Mouse (Mus musculus) ZHBTc4 (cell line): ENCODE measurements at regions not wholly inside any gene's neighbourhood (a gene's known extent, or its start where the extent isn't known, plus 50 kb on each side); places are given as distances from the start of the nearest gene placed in this dataset.
"Not testable (repeated sequence)": the region's sequence is repeated elsewhere in the genome, so short reads cannot be mapped to it uniquely, and the experiment has no call there.

ENCODE experiments used
- DNase-seq: peaks from one replicate; pipeline ENCODE4 v3.0.0-alpha.2; 2011; ENCODE audit warnings: low read depth, low spot score

GRCm38 (mm10) chr2:84042793-84043192 is 52.4 kb downstream of the Gm13691 start:
- no peak for DNase-seq

DNA sequence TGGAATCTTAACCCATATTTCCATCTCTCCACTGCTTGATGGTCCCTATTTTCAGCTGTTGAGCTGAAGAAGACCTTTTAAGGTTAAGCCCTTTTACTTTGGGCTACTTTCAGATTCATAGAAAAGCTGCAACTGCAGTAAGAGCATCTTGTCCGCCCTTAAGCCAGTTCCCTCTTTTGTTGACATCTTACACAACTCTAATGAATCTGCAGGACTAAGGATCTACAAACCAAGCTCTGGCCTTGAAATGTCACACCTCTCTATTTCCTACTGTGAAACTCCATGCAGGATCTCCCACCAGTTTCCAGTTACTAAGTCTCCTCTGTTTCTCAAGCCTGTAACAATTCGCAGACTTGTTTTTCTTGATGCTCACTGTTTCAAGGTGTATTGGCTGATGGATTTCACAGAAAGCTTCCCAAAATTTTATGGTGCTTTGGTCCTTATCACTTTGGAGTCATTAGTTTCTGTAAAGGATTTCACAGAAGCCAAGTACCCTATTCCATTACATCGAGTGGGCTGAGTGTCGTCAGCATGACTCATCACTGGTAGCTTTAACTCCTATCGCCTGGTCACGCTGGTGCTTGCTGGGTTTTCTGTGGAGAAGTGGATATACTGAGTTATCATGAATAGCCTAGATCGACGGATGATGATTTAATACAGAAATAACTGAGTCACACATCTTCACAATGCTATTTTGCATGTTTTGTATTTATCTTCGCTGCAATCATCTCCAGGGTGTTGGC is 58.2 kb downstream of the Gm13691 start:
- DNase-seq: no peak

GRCm38 (mm10) chr2:84051883-84052331 is 61.6 kb downstream of the Gm13691 start:
- no peak for DNase-seq

DNA sequence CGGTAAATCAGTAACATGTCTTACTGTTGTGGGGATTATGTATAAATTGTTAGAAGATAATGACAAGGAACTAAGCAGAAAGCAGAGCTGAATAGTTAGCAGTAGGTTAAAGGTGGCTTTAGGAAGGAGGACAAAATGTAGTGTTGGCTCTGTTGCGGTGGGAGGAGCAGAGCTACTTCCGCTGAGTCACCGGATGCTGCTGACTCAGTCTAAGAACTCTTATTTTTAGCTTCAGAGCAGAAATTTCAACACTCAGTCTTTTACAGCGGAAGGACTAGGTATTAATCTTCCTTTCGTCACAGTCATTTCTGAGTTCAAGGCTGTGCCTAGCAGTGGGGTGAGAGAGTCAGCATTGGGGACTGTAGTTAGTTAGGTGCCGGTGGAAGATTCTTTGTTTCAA is 68.9 kb downstream of the Gm13691 start:
- no peak for DNase-seq

- no peak for DNase-seq
Observed at GRCm38 (mm10) chr2:84061221-84061620, 70.9 kb downstream of the Gm13691 start.

DNA sequence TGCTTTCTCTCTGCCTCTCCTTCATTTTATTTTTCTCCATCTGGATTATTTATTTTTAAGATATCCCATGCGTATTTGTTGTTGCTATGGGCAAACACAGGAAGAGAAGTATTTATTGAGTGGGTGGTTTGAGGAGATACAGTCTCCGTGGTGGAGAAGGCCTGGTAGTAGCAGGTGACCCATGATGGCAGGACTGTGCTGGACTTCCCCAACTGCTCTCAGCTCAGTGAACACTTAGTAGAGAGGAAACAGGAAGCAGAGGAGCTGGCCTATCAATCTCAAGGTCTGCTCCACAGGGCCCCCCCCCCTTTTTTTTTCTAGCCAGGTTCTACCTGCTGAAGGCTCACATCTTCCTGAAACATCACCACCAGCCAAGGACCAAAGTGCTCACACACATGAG is 74.0 kb downstream of the Gm13691 start:
- DNase-seq: no peak

GRCm38 (mm10) chr2:84065061-84065460 is 74.7 kb downstream of the Gm13691 start:
- no peak for DNase-seq

DNA sequence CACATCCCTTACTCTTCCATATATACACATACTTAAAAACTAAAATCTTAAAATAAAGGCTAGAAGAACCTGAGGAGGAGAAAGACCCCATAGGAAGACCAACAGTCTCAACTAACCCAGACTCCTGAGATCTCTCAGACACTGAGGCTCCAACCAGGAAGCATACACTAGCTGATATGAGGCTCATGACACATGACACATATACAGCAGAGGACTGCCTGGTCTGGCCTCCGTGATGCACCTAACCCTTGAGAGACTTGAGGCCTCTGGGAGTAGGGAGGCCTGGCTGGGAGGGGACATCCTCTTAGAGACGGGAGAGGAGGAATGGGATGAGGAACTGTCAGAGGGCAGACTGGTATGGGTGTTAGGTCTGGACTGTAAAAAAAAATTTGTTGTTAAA is 75.4 kb downstream of the Gm13691 start:
- no peak for DNase-seq

DNA sequence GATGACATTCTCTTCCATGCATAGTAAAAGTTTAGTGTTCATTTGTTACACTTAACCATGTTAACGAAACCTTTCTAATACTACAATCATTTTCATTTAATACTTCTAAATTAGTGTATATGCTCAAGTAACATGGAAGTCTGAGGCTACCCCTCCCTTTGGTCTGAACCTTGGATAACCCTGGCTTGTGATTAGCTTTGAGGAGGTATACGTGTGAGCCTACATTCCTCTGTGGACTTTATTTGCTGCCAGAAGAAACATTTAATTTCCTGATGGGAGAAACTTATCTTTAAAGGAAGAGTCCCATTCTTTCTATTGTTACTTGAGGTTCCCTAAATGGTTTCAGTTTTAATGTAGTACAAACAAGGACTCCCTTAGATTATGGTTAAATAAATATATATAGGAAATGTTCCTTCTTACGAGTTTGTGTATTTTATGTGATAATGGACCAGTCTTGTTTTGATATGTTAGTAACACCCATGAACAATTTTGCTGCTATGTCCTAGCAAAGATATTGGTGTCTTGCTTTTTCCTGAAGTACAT is 75.9 kb downstream of the Gm13691 start:
- DNase-seq: no peak

DNA sequence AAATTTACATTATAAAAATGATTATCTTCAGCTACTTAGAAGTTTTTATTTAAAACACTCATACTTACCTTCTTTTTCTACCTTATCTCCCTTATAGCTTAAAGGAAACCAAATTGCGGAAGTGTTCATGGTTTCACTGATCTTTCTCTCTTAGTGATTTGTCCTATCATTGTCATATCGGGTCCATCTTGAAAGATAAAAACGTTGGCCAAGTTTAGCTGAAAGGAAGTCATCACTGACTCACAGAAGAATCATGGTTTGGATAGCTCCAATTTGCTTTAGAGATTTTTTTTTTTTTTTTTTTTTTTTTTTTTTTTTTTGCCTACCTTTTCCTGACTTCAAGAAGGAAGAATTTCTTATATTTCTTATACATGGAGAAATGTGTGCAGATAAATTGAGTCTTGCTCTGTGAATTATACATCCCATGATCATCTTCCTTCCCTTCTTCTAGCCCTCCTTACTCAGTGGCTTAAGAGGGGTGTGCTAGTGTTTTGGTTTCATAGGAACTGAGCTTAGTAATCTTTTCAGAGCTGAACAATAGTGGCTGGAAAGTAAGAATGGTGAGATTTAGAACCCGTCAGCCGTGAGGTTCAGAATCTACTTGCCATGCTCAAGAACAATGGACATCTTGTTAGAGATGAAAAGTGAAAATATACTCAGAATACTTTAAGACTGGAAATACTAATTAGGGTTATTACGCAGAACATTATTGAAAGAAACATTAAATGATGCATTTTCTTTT is 76.6 kb downstream of the Gm13691 start:
- DNase-seq: no peak

DNA sequence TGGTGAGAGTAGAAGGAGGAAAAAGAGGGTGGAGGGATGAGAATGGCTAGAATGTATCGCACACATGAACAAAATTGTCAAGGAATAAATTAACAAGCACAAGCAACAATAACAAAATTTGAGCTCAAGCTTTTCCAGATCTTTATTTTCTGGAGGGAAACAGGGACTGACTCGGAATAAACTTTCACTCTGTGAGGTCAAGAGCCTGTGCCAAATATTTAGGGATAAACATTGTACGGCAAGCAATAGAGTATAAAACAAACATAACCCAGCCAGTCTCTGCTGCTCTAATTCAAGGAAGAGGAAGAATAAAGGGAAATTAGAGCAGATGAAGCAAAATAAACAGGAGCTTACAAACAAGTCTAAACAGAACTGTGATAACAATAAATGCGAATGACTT is 78.3 kb downstream of the Gm13691 start:
- DNase-seq: no peak

DNA sequence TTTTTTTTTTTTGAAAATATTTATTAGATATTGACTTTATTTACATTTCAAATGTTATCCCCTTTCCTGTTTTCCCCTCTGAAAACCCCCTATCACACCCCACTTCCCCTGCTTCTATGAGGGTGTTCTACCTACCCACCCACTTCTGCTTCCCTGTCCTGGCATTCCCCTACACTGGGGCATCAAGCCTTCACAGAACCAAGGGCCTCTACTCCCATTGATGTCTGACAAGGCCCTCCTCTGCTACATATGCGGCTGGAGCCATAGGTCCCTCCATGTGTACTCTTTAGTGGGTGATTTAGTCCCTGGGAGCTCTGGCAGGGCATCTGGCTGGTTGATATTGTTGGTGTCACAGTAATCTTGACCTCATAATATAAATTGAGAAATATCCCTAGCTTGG is 79.1 kb downstream of the Gm13691 start:
- DNase-seq: not testable (repeated sequence)

GRCm38 (mm10) chr2:84072881-84073583 is 82.7 kb downstream of the Gm13691 start:
- DNase-seq: no peak

DNA sequence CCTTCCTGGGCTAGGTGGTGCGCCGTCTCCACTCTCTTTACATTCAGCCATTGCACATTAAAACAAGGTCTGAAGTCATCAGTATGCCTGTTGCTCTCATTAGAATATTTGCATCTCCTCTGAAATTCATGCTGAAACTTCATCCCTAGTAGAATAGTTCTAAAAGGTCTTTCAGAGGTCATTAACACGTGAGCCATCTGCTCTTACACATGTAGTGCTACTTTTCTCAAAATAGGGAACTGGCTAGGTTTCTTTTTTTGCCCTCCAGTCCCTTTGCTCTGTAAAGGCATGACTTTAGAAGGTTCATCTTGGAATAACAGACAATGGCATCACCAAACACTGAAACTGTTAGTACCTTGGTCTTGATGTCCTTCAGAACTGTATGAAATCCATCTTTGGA is 85.6 kb downstream of the Gm13691 start:
- DNase-seq: no peak

- DNase-seq: no peak
Observed at GRCm38 (mm10) chr2:84079284-84079683, 88.9 kb downstream of the Gm13691 start.

GRCm38 (mm10) chr2:84080228-84080627 is 89.9 kb downstream of the Gm13691 start:
- DNase-seq: no peak

DNA sequence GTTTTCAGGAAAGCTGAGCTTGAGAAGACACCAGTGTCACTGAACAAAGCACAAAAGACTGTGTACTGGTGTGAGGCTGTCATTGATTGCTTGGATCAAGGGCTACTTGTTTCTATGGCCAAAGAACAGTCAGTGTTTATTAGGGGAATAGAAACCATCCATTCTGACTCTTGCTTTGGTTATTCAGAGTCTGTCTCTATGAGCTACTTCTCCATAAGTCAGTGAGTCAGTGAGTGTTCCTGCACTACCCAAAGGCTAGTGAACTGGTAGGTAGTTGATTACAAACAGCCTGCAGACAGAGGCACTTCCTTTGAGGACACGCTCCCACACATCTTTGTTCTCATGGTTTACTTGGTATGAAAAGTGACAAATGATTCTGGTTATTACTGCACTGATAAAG is 104.4 kb downstream of the Gm13691 start:
- no peak for DNase-seq

DNA sequence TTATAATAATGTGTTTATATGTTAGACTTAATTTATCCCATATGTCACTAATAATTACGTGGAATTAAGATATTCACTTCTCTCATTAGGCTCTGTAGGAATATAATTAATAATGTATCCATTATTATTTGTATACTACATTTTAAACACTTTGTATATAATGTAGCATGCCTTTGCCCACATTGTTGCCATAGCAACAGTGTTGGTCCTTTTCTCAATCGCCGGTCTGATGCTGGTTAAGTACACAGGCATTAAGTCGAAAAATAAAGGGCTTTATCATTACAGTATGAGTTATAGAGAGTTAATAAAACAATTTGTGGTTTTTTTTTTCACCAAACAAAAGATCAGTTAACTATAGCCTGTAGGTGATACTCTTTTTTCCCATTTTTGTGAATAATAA is 108.4 kb downstream of the Gm13691 start:
- DNase-seq: no peak

- no peak for DNase-seq
Observed at GRCm38 (mm10) chr2:84113562-84113961, 123.2 kb downstream of the Gm13691 start.

- DNase-seq: no peak
Observed at GRCm38 (mm10) chr2:84119839-84120238, 129.5 kb downstream of the Gm13691 start.

DNA sequence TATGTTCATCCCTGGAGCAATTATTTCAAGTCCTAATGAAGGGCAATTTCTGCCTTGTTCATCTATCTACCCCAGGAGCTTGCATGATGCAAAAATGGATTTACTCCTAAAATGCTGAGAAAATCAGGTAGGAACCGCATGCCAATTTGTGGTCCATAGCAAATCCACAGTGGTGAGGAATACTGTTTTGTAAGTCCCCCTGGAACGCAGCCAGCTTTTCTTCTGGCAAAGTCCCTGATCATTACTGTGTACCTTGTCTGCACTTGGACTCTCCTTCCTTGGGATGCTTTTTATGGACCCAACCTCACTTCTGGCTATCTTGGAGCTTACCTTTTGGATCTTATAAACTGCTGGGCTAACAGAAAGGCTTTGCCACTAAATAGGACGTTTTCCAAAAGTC is 137.2 kb downstream of the Gm13691 start:
- DNase-seq: no peak

DNA sequence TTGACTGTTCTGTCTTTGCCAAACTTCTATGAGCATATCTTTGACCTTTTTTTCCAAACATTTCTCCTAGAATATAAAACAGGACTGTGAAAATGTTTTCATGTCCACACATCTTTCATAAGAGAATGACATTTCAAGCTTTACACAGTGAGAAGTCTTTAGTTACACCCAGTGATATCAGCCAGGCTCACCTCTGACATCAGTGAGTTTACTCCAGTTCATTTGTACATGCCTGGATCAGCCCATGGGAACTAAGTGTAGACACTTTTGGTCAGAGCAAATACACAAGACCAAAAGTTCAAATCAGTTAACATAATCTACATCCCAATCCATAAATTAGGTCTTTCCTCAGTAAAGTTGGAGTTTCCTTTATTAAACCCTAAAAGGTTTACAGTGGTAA is 171.4 kb downstream of the Gm13691 start:
- no peak for DNase-seq
